Mouse (Mus musculus): ENCODE measurements around the gene Ppp1r9a.

GRCm38 (mm10) chr6:5081099-5081498, 178.4 kb downstream of the Ppp1r9a start:
- no peak for TF ChIP-seq CTCF (conservative IDR thresholded peaks at IDR 0.05; ENCODE audit: low read length)
- no peak for TF ChIP-seq POU5F1 (IDR thresholded peaks at IDR 0.05; ENCODE audit: borderline replicate concordance, low read length)

All from E14TG2a.4 (cell line).